Mouse (Mus musculus): Measurements from ENCODE around the gene Nup107. TPM values are rescaled to one million over a fixed set of nuclear protein-coding genes. Genes with fewer than 3 reads are reported as not detected.

Gene Nup107
- total and polyA plus RNA-seq, 3 experiments, result 80.2 to 91.6 TPM; not detected in 1

DNA sequence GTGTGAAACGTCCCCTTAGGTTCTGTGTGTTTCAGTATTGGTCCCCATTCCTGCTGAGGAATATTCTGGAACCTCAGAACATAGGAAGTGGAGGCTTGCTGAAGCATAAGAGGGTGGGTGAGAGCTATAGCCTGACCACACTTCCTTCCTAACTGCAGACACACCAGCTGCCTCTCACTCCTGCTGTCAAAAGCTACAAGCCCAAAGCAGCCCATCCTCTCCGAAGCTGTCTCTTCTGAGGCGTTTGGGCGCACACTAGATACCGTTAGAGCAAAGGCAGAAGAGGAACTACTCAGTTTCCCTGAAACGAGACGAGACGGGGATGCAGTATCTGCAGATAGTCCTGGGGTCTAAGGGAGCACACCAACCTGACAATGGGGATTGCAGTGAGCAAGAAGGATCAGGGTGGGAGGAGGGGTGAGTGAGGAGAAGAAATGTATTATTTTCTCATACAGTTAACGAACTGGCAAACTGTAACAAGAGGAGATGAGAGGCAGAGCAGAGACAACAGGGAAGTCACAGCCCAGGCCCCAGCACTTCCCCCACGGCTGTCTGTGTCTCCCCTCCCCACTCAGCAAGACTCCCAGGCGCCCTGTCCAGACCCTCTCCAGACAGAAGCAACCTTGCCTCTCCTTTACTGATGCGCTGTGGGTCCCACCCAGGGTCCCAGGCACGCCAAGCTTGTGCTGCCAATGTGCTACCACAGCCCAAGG, 37.3 kb downstream of the Nup107 start:
- H3K27ac ChIP-seq (ENCODE audit: control insufficient read depth, low read depth, low read length), result no peak overlapping the region
- no peaks in the 10 kb centered on the region for H3K4me1 ChIP-seq (ENCODE audit: control insufficient read depth in 1 of 2, insufficient read depth in 2 of 2, low read length in 2 of 2)
- no peak overlapping the region for H3K4me3 ChIP-seq (ENCODE audit: control insufficient read depth in 1 of 2, insufficient read depth in 1 of 2, low read depth in 2 of 2, low read length in 2 of 2)
- no peaks in the 10 kb centered on the region for H3K9me3 ChIP-seq (replicated peaks; ENCODE audit: insufficient read depth, low read length)
- no peaks in the 10 kb centered on the region for H3K27me3 ChIP-seq (ENCODE audit: control insufficient read depth in 1 of 2, insufficient read depth in 2 of 2, low read length in 2 of 2)
- H3K9ac ChIP-seq (ENCODE audit: control insufficient read depth, low read depth, low read length, poor library complexity, severe bottlenecking), result no peak overlapping the region
- H3K79me2 ChIP-seq (ENCODE audit: control insufficient read depth, insufficient read depth, low read length, poor library complexity), result no peaks in the 10 kb centered on the region
- TF ChIP-seq CHD2 (IDR thresholded peaks at IDR 0.05; ENCODE audit: low read length), result no peak
- TF ChIP-seq RAD21 (IDR thresholded peaks at IDR 0.05; ENCODE audit: low read depth, low read length), result no peak
- TF ChIP-seq ZMIZ1 (IDR thresholded peaks at IDR 0.05; ENCODE audit: low read depth, low read length), result no peak
- no peak for TF ChIP-seq MAX (IDR thresholded peaks at IDR 0.05; ENCODE audit: low read length)
- no peak for TF ChIP-seq MXI1 (IDR thresholded peaks at IDR 0.05; ENCODE audit: low read depth, low read length)
- TF ChIP-seq KAT2A (conservative IDR thresholded peaks at IDR 0.05; ENCODE audit: low read depth, low read length), result no peak
- TF ChIP-seq GATA1 (IDR thresholded peaks at IDR 0.05; ENCODE audit: low read depth, low read length), result no peak
- no peak for TF ChIP-seq ZNF384 (IDR thresholded peaks at IDR 0.05; ENCODE audit: low read depth, low read length)
- TF ChIP-seq ELF1 (IDR thresholded peaks at IDR 0.05; ENCODE audit: low read depth, low read length), result no peak
- no peak for TF ChIP-seq MYB (IDR thresholded peaks at IDR 0.05; ENCODE audit: low read depth, low read length)
- no peak for TF ChIP-seq CHD1 (IDR thresholded peaks at IDR 0.05; ENCODE audit: low read depth, low read length)
- no peak for TF ChIP-seq GABPA (IDR thresholded peaks at IDR 0.05; ENCODE audit: low read depth, low read length)
- TF ChIP-seq POLR2AphosphoS5 (IDR thresholded peaks at IDR 0.05; ENCODE audit: borderline replicate concordance, low read depth, low read length), result no peak
- no peak for TF ChIP-seq NRF1 (IDR thresholded peaks at IDR 0.05; ENCODE audit: insufficient read depth, low read depth, low read length, poor library complexity, severe bottlenecking)
- TF ChIP-seq RCOR1 (IDR thresholded peaks at IDR 0.05; ENCODE audit: low read depth, low read length), result no peak
- TF ChIP-seq ETS1 (IDR thresholded peaks at IDR 0.05; ENCODE audit: low read depth, low read length), result no peak
- no peak for TF ChIP-seq MEF2A (IDR thresholded peaks at IDR 0.05; ENCODE audit: extremely low read depth, insufficient replicate concordance, low read depth, low read length, poor library complexity, severe bottlenecking)
- H3K36me3 ChIP-seq (ENCODE audit: control insufficient read depth in 1 of 2, insufficient read depth in 2 of 2, low read length in 2 of 2), result peaks cover 0 to 37% of the 10 kb centered on the region in 2 experiments; a peak in 2 of 4 replicates
- DNase-seq (ENCODE audit: low read depth, low spot score), result no peak

DNA sequence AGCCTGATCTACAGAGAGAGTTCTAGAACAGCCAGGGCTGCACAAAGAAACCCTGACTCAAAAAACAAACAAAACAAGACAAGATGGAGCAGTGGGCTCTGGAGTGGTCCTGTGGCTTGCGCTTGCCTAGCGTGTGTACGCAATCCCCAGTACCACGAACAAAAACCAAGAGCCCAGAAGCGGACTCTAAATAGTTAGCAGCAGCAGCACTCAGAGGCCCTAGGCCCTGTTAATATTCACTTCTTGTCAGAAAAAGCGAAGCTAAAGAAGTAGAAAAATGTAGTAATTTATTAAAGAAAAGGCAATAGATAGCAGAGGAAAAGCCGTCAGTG, 37.9 kb downstream of the Nup107 start:
- Histone ChIP-seq H3K27ac (ENCODE audit: control insufficient read depth, low read depth, low read length) (no peak overlapping the region), H3K4me1 (ENCODE audit: control insufficient read depth in 1 of 2, insufficient read depth in 2 of 2, low read length in 2 of 2) (no peaks in the 10 kb centered on the region), H3K36me3 (ENCODE audit: control insufficient read depth in 1 of 2, insufficient read depth in 2 of 2, low read length in 2 of 2) (peaks cover 0 to 38% of the 10 kb centered on the region in 2 experiments; a peak in 2 of 4 replicates), H3K9ac (ENCODE audit: control insufficient read depth, low read depth, low read length, poor library complexity, severe bottlenecking) (no peak overlapping the region), H3K79me2 (ENCODE audit: control insufficient read depth, insufficient read depth, low read length, poor library complexity) (no peaks in the 10 kb centered on the region), H3K9me3 (replicated peaks; ENCODE audit: insufficient read depth, low read length) (no peaks in the 10 kb centered on the region), H3K27me3 (ENCODE audit: control insufficient read depth in 1 of 2, insufficient read depth in 2 of 2, low read length in 2 of 2) (no peaks in the 10 kb centered on the region), H3K4me3 (ENCODE audit: control insufficient read depth in 1 of 2, insufficient read depth in 1 of 2, low read depth in 2 of 2, low read length in 2 of 2) (no peak overlapping the region)
- TF ChIP-seq USF1 (IDR thresholded peaks at IDR 0.05; ENCODE audit: low read depth, low read length), result no peak
- TF ChIP-seq CHD1 (IDR thresholded peaks at IDR 0.05; ENCODE audit: low read depth, low read length), result no peak
- TF ChIP-seq NELFE (IDR thresholded peaks at IDR 0.05; ENCODE audit: low read depth, low read length), result no peak
- TF ChIP-seq GABPA (IDR thresholded peaks at IDR 0.05; ENCODE audit: low read depth, low read length), result no peak
- TF ChIP-seq JUND (IDR thresholded peaks at IDR 0.05; ENCODE audit: low read depth, low read length), result no peak
- no peak for TF ChIP-seq POLR2AphosphoS2 (IDR thresholded peaks at IDR 0.05; ENCODE audit: low read length)
- no peak for TF ChIP-seq ZKSCAN1 (IDR thresholded peaks at IDR 0.05; ENCODE audit: low read depth, low read length)
- TF ChIP-seq POLR2AphosphoS5 (IDR thresholded peaks at IDR 0.05; ENCODE audit: borderline replicate concordance, low read depth, low read length), result no peak
- no peak for TF ChIP-seq HCFC1 (IDR thresholded peaks at IDR 0.05; ENCODE audit: low read depth, low read length)
- no peak for TF ChIP-seq MYB (IDR thresholded peaks at IDR 0.05; ENCODE audit: low read depth, low read length)
- TF ChIP-seq USF2 (IDR thresholded peaks at IDR 0.05; ENCODE audit: borderline replicate concordance in 1 of 2, insufficient read depth in 1 of 2, low read depth in 1 of 2, low read length in 2 of 2), result no peak
- no peak for TF ChIP-seq GATA1 (IDR thresholded peaks at IDR 0.05; ENCODE audit: low read depth, low read length)
- TF ChIP-seq ZMIZ1 (IDR thresholded peaks at IDR 0.05; ENCODE audit: low read depth, low read length), result no peak
- no peak for TF ChIP-seq MYC (IDR thresholded peaks at IDR 0.05; ENCODE audit: low read depth, low read length)
- no peak for TF ChIP-seq MAZ (IDR thresholded peaks at IDR 0.05; ENCODE audit: low read depth, low read length)
- no peak for TF ChIP-seq EP300 (IDR thresholded peaks at IDR 0.05; ENCODE audit: low read depth in 1 of 2, low read length in 2 of 2)
- no peak for TF ChIP-seq MAFK (IDR thresholded peaks at IDR 0.05; ENCODE audit: borderline replicate concordance, low read depth, low read length)
- TF ChIP-seq ETS1 (IDR thresholded peaks at IDR 0.05; ENCODE audit: low read depth, low read length), result no peak
- no peak for DNase-seq (ENCODE audit: low read depth, low spot score)
